Mouse (Mus musculus): ENCODE data around the gene Mpped1. TPM values are rescaled to one million over a fixed set of nuclear protein-coding genes. Genes with fewer than 3 reads are reported as not detected.

Mpped1 gene
- polyA plus RNA-seq, 1 experiment from 2014 or later, result 30.6 TPM

GRCm38 (mm10) chr15:83906472-83906871, 127.2 kb downstream of the Mpped1 start:
- no peaks in the 10 kb centered on the region for H3K36me3 ChIP-seq (replicated peaks)
- H3K4me2 ChIP-seq, result no peak overlapping the region
- no peak for ATAC-seq (ENCODE audit: low FRiP score)
- no peak overlapping the region for H3K9ac ChIP-seq
- H3K4me1 ChIP-seq, result peaks cover 4% of the 10 kb centered on the region; the same call in 1 of the 2 replicates
- 81% methylated on average over 13 of the region's 13 CpGs for WGBS
- H3K4me3 ChIP-seq (replicated peaks), result no peak overlapping the region
- H3K27me3 ChIP-seq, result no peaks in the 10 kb centered on the region
- H3K9me3 ChIP-seq, result no peaks in the 10 kb centered on the region
- H3K27ac ChIP-seq, result no peak overlapping the region

Other genes starting within 250 kb of the Mpped1 start
- 15.5 and 16.3 TPM in 2 replicates for gene Tspo, start 215.9 kb upstream of the Mpped1 start, polyA plus RNA-seq (2016; fragmentation: Nextera tagmentation; extraction: Ambion mirVana)
- 37.4 and 38.8 TPM in 2 replicates for gene Mcat, start 215.7 kb upstream of the Mpped1 start, polyA plus RNA-seq (2016; fragmentation: Nextera tagmentation; extraction: Ambion mirVana)
- 45.9 and 49.9 TPM in 2 replicates for gene Ttll12, start 184.3 kb upstream of the Mpped1 start, polyA plus RNA-seq (2016; fragmentation: Nextera tagmentation; extraction: Ambion mirVana)
- gene Scube1, start 54.4 kb upstream of the Mpped1 start, polyA plus RNA-seq (2016; fragmentation: Nextera tagmentation; extraction: Ambion mirVana), result 17.9 and 20.4 TPM in 2 replicates

Measured in forebrain, embryonic 12.5 days (tissue).